Comparison of ENCODE assay signal across 19 mouse cellular contexts in genomic region chr7:48861796-48862195, GRCm38 (mm10). TPM values are rescaled to one million over a fixed set of nuclear protein-coding genes. Genes with fewer than 3 reads are reported as not detected.
"Had no signal": no experiment of that assay in that cellular context is flagged by ENCODE, and none has a peak within 500 bp of the region (broad histone marks: within the 10 kb centered on the region; RNA-seq: fewer than 3 reads in every experiment).

No protein-coding gene starts in this region.

- H3K27ac ChIP-seq: liver, embryonic 15.5 days; midbrain, embryonic 13.5 days; midbrain, embryonic 15.5 days; neural tube, embryonic 12.5 days; stomach, embryonic 15.5 days; stomach, postnatal 0 days had no signal

- H3K4me1 ChIP-seq: midbrain, embryonic 13.5 days; midbrain, embryonic 15.5 days; neural tube, embryonic 12.5 days; stomach, embryonic 15.5 days had no signal

- ATAC-seq: midbrain, embryonic 13.5 days; midbrain, embryonic 15.5 days had no signal

- DNase-seq: lung, adult 18-20 months; lung, embryonic 14.5 days; lung, postnatal 10 days; lung, postnatal 4 days; right cerebral cortex, postnatal 14 days; thymus, adult 2 months; thymus, postnatal 25 days; thymus, postnatal 4 days had no signal

- H3K36me3 ChIP-seq: midbrain, embryonic 13.5 days; midbrain, embryonic 15.5 days had no signal

- H3K9me3 ChIP-seq: liver, embryonic 15.5 days; midbrain, embryonic 13.5 days; midbrain, embryonic 15.5 days; neural tube, embryonic 12.5 days; stomach, embryonic 15.5 days had no signal

- H3K9ac ChIP-seq: liver, embryonic 15.5 days; lung, embryonic 14.5 days; midbrain, embryonic 13.5 days; midbrain, embryonic 15.5 days; neural tube, embryonic 12.5 days; stomach, embryonic 15.5 days had no signal

- H3K27me3 ChIP-seq: liver, embryonic 15.5 days; midbrain, embryonic 13.5 days; midbrain, embryonic 15.5 days; neural tube, embryonic 12.5 days; stomach, embryonic 15.5 days had no signal

- H3K4me2 ChIP-seq: liver, embryonic 15.5 days; lung, embryonic 14.5 days; midbrain, embryonic 11.5 days; midbrain, embryonic 13.5 days; midbrain, embryonic 15.5 days; neural tube, embryonic 12.5 days; stomach, embryonic 15.5 days had no signal

- H3K4me3 ChIP-seq: liver, embryonic 15.5 days; midbrain, embryonic 13.5 days; midbrain, embryonic 15.5 days; neural tube, embryonic 12.5 days; stomach, embryonic 15.5 days had no signal

RNA-seq across cellular contexts. Expression of gene Csrp3, which starts 14.0 kb away (rescaled TPM):
- total RNA-seq: midbrain, postnatal 0 days; neutrophil, adult 5-6 weeks had no signal
- polyA plus RNA-seq: midbrain, embryonic 11.5 days; testis, adult 2 months; urinary bladder, adult 2 months had no signal
